Mouse (Mus musculus) spleen, adult 2 months (tissue): ENCODE data around the gene Bicra. TPM values are rescaled to one million over a fixed set of nuclear protein-coding genes. Genes with fewer than 3 reads are reported as not detected.

Experiments
- DNase-seq, 2 experiments: peaks; one replicate each; pipeline versions ENCODE4 v3.0.0 to v3.0.0-alpha.2; 2012 to 2021; ENCODE audit warnings: low spot score in 2 of 2, low read depth in 1 of 2
- H3K27ac ChIP-seq: fragments of 200-500 bp; 2 replicates; pipeline ENCODE4 v1.5.1; 2012; ENCODE audit warnings: low read length, inconsistent platforms; ENCODE audit not compliant: insufficient read depth
- H3K27me3 ChIP-seq: fragments of 200-500 bp; 2 replicates; pipeline ENCODE4 v1.6.1; 2012; ENCODE audit warnings: mild to moderate bottlenecking, moderate library complexity, low read length, inconsistent platforms; ENCODE audit not compliant: control insufficient read depth, insufficient read depth
- H3K36me3 ChIP-seq: fragments of 200-500 bp; 2 replicates; pipeline ENCODE4 v1.6.1; 2012; ENCODE audit warnings: mild to moderate bottlenecking, low read length, inconsistent platforms; ENCODE audit not compliant: control insufficient read depth, insufficient read depth
- H3K4me1 ChIP-seq: fragments of 200-500 bp; 2 replicates; pipeline ENCODE4 v1.6.1; 2011; ENCODE audit warnings: inconsistent platforms; ENCODE audit not compliant: control insufficient read depth, insufficient read depth, insufficient read length
- H3K4me3 ChIP-seq: fragments of 200-500 bp; 2 replicates; pipeline ENCODE4 v1.5.1; 2011; ENCODE audit warnings: mild to moderate bottlenecking, inconsistent platforms; ENCODE audit not compliant: insufficient read depth, insufficient read length; ENCODE audit errors: extremely low read depth
- CTCF ChIP-seq: fragments of 200-500 bp; IDR thresholded peaks from 2 replicates; pipeline ENCODE4 v1.5.1; 2011; ENCODE audit warnings: mild to moderate bottlenecking, inconsistent platforms; ENCODE audit not compliant: insufficient read depth, insufficient read length, insufficient replicate concordance; ENCODE audit errors: extremely low read depth
- POLR2A ChIP-seq: fragments of 200-500 bp; IDR thresholded peaks from 2 replicates; pipeline ENCODE4 v1.6.1; 2011; ENCODE audit warnings: low read depth, low read length, inconsistent platforms
- WGBS: fragments of 180-500 bp; shearing (Covaris S2); methylation state at CpG from one replicate; pipeline ENCODE4 v1.1.7; 2018; 5-methylcytosine and 5-hydroxymethylcytosine counted together
- polyA plus RNA-seq: library from polyadenylated mRNA; depleted of rRNA; stranded (reverse); fragments of >200 nt; gene quantifications from 2 replicates; pipeline ENCODE4 v1.2.3, GENCODE M21; 2012; rRNA removed

Gene Bicra
- polyA plus RNA-seq, 1 experiment, result 40.4 TPM

DNA sequence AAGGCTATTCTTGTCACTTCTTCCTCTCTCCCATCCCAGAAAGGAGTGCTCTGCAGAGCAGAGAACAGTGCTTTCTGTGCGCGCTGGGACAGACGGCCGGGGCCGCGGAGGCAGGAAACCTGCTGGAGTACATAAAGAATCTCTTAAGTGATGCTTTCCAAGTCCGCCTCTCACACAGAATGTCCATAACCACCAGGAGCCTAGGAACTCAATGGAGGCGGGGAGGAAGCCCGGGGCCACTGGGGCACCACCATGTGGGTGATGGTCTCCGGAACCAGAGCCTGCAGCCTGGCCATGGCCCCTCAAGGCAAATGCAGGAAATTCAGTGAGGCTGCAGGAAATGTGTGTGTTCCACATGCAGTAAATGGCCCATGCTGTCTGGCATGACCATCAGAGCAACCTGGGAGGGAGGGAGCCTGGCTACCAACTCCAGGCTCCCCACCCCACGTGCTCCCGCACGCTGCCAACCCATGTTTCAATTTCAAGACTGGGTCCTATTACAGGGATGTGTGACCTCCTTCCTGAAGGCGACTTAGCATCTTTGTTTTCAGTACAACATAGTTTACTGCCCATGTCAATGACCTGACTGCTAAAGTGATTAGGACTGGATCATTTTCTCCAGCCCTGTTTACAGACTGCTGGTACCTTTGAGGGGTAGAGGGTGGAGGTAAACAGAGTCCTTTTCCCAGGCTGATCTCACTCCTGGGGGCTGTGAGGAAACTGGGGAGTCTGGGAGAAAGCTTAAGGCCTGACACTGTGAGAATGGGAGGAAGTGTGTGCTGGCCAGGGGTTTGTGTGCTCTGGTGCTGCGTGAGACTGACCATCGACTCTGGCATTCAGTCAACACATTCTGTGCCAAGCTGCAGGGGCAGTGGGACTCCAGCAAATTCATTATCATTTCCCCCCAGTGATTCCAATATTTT lies 114.0 kb downstream of the Bicra start:
- H3K4me3 ChIP-seq, result no peak overlapping the region
- peaks cover 14% of the 10 kb centered on the region for H3K36me3 ChIP-seq
- H3K27me3 ChIP-seq, result no peaks in the 10 kb centered on the region
- 39% methylated on average over 16 of the region's 16 CpGs for WGBS
- no peak for TF ChIP-seq CTCF
- TF ChIP-seq POLR2A, result no peak
- no peak overlapping the region for H3K27ac ChIP-seq
- H3K4me1 ChIP-seq, result no peaks in the 10 kb centered on the region
- no peak for DNase-seq

GRCm38 (mm10) chr7:15931635-15932034 lies 116.1 kb downstream of the Bicra start:
- 17% methylated on average over 3 of the region's 3 CpGs for WGBS
- no peaks in the 10 kb centered on the region for H3K36me3 ChIP-seq
- DNase-seq, result no peak
- no peak overlapping the region for H3K27ac ChIP-seq
- no peak overlapping the region for H3K4me3 ChIP-seq
- H3K4me1 ChIP-seq, result no peaks in the 10 kb centered on the region
- TF ChIP-seq CTCF (no peak), POLR2A (no peak)
- no peaks in the 10 kb centered on the region for H3K27me3 ChIP-seq

- Histone ChIP-seq H3K27ac (no peak overlapping the region), H3K4me1 (no peaks in the 10 kb centered on the region), H3K36me3 (no peaks in the 10 kb centered on the region), H3K4me3 (no peak overlapping the region), H3K27me3 (no peaks in the 10 kb centered on the region)
- no peak for DNase-seq
- TF ChIP-seq CTCF (no peak), POLR2A (no peak)
- 73% methylated on average over 2 of the region's 2 CpGs for WGBS
Observed at GRCm38 (mm10) chr7:15930543-15930942, 117.2 kb downstream of the Bicra start.

GRCm38 (mm10) chr7:15929910-15930309 lies 117.8 kb downstream of the Bicra start:
- Histone ChIP-seq H3K4me3 (no peak overlapping the region), H3K4me1 (no peaks in the 10 kb centered on the region), H3K36me3 (no peaks in the 10 kb centered on the region), H3K27me3 (no peaks in the 10 kb centered on the region), H3K27ac (no peak overlapping the region)
- TF ChIP-seq CTCF (peak; percentile 77; the same call in 1 of the 2 replicates), POLR2A (no peak)
- WGBS, result 34% methylated on average over 4 of the region's 4 CpGs
- DNase-seq, result peak; percentile 38 to 63

GRCm38 (mm10) chr7:15922220-15922773 lies 125.4 kb downstream of the Bicra start, which contains the start of gene Selenow:
Gene Selenow (minus strand): TSS chr7:15922402.
- Histone ChIP-seq H3K4me1 (peaks cover 11% of the 10 kb centered on the region; the same call in 1 of the 2 replicates), H3K27ac (peak within 1 kb of the TSS; percentile 88), H3K36me3 (peaks cover 5% of the 10 kb centered on the region), H3K27me3 (no peaks in the 10 kb centered on the region), H3K4me3 (peak within 1 kb of the TSS; percentile 75)
- peak; percentile 88 to 92 for DNase-seq
- TF ChIP-seq CTCF, result no peak
- peak; percentile 92 for TF ChIP-seq POLR2A
- under 1% methylated on average over 33 of the region's 33 CpGs for WGBS

DNA sequence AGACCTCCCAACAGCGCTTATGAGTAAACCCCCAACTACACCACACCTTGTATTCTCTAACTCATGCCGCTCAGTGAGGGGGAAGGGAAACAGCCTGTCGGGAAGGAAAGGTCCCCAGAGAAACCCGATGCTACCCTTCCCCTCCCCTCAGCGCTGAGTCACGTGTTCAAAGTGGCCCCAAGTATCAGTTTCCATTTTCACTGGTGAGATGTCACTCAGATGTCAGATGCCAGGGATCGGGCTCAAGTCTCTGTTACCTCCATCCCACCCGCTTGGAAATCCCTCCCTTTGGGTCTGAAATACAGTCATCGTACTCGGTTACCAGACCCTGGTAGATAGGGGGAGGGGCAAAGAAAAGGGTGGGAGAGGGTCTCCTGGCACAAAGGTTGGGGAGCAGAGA lies 125.9 kb downstream of the Bicra start:
- H3K36me3 ChIP-seq, result peaks cover 8% of the 10 kb centered on the region
- peak overlapping the region; percentile 88 for H3K27ac ChIP-seq
- peaks cover 11% of the 10 kb centered on the region; the same call in 1 of the 2 replicates for H3K4me1 ChIP-seq
- DNase-seq, result peak; percentile 43 to 56
- TF ChIP-seq POLR2A, result no peak
- TF ChIP-seq CTCF, result no peak
- under 1% methylated on average over 10 of the region's 10 CpGs for WGBS
- H3K27me3 ChIP-seq, result no peaks in the 10 kb centered on the region
- H3K4me3 ChIP-seq, result peak overlapping the region; percentile 75

Other genes with a start within 250 kb of the Bicra start
- gene Obox6, start 208.2 kb downstream of the Bicra start, polyA plus RNA-seq, result not detected in 2 replicates
- gene Crx, start 168.0 kb downstream of the Bicra start, polyA plus RNA-seq, result not detected in 2 replicates
- gene Crxos, start 165.3 kb downstream of the Bicra start, polyA plus RNA-seq, result not detected in 2 replicates
- 210 and 358 TPM in 2 replicates for gene Selenow, start 125.5 kb downstream of the Bicra start, polyA plus RNA-seq
- 147 and 203 TPM in 2 replicates for gene Nop53, start 101.8 kb downstream of the Bicra start, polyA plus RNA-seq
- 17.2 and 19.5 TPM in 2 replicates for gene Ehd2, start 80.4 kb downstream of the Bicra start, polyA plus RNA-seq
- 0.02 and 0.05 TPM in 2 replicates for gene Zfp541, start 13.9 kb upstream of the Bicra start, polyA plus RNA-seq
- gene Napa, start 50.5 kb upstream of the Bicra start, polyA plus RNA-seq, result 150 and 151 TPM in 2 replicates
- gene Kptn, start 72.0 kb upstream of the Bicra start, polyA plus RNA-seq, result 23.2 and 25.8 TPM in 2 replicates
- gene Slc8a2, start 81.9 kb upstream of the Bicra start, polyA plus RNA-seq, result 1.2 and 2.5 TPM in 2 replicates
- 21.9 and 28.7 TPM in 2 replicates for gene Meis3, start 127.2 kb upstream of the Bicra start, polyA plus RNA-seq
- 49.3 and 63.1 TPM in 2 replicates for gene Dhx34, start 174.1 kb upstream of the Bicra start, polyA plus RNA-seq
- gene C5ar2, start 196.2 kb upstream of the Bicra start, polyA plus RNA-seq, result 1.8 and 4.0 TPM in 2 replicates
- gene C5ar1, start 211.6 kb upstream of the Bicra start, polyA plus RNA-seq, result 7.5 and 11.0 TPM in 2 replicates
- gene Inafm1, start 225.7 kb upstream of the Bicra start, polyA plus RNA-seq, result 33.7 and 53.6 TPM in 2 replicates
- 32.4 and 33.3 TPM in 2 replicates for gene Ccdc9, start 238.9 kb upstream of the Bicra start, polyA plus RNA-seq